ENCODE assay signal across 11 mouse cellular contexts in the genomic region with DNA sequence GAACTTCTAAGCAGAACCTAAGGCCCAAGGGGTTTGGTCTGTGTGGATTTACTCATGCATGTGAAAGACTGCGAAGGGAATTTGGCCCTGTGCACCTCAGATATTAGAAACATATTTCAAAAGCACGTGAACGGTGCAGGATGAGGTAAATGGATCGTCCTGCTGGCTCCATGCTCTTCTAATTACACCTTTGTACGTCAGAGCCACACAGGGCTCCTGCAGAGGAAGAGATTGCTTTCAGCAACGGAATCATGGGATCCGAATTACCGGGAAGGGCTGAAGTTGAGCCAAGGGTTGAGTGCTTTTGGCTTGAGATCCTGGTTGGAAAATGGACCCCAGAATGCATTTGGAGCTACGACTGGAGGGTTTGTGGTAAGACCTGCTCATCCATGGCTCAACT. TPM values are rescaled to one million over a fixed set of nuclear protein-coding genes. Genes with fewer than 3 reads are reported as not detected.
DNase-seq lines count a peak whose midpoint lies in the region; ATAC-seq lines count a peak whose summit lies in the region.
"Had no signal": no experiment of that assay in that cellular context is flagged by ENCODE, and none has a peak within 500 bp of the region (broad histone marks: within the 10 kb centered on the region; RNA-seq: fewer than 3 reads in every experiment).

No protein-coding gene starts in this region.

- 83% methylated on average over 9 of the region's 9 CpGs for WGBS in heart, embryonic 12.5 days
- 63% methylated on average over 9 of the region's 9 CpGs for WGBS in neural tube, embryonic 14.5 days
- 66% methylated on average over 9 of the region's 9 CpGs for WGBS in limb, embryonic 10.5 days

- no peak for ATAC-seq in heart, embryonic 12.5 days (ENCODE audit: insufficient number of reproducible peaks, low FRiP score)
- peak; percentile 42; the same call in 1 of the 2 replicates for ATAC-seq in neural tube, embryonic 14.5 days (ENCODE audit: low read depth)
- ATAC-seq: intestine, embryonic 15.5 days had no signal

- H3K27me3 ChIP-seq in heart, embryonic 12.5 days (replicated peaks), result no peaks in the 10 kb centered on the region
- H3K27me3 ChIP-seq in neural tube, embryonic 14.5 days (ENCODE audit: control insufficient read depth, insufficient read depth, low read length), result no peaks in the 10 kb centered on the region
- no peaks in the 10 kb centered on the region; the same call in 1 of the 2 replicates for H3K27me3 ChIP-seq in limb, embryonic 10.5 days (ENCODE audit: low read depth, poor library complexity, severe bottlenecking)
- H3K27me3 ChIP-seq: intestine, embryonic 15.5 days had no signal

- no peaks in the 10 kb centered on the region for H3K36me3 ChIP-seq in heart, embryonic 12.5 days
- no peaks in the 10 kb centered on the region for H3K36me3 ChIP-seq in neural tube, embryonic 14.5 days (ENCODE audit: control insufficient read depth, insufficient read depth, low read length)
- H3K36me3 ChIP-seq in limb, embryonic 10.5 days, result no peaks in the 10 kb centered on the region
- H3K36me3 ChIP-seq: intestine, embryonic 15.5 days had no signal

- no peak overlapping the region for H3K4me3 ChIP-seq in heart, embryonic 12.5 days
- no peak overlapping the region for H3K4me3 ChIP-seq in neural tube, embryonic 14.5 days (ENCODE audit: low read depth, low read length)
- H3K4me3 ChIP-seq in limb, embryonic 10.5 days, result no peak overlapping the region
- H3K4me3 ChIP-seq: intestine, embryonic 15.5 days had no signal

- H3K9me3 ChIP-seq in heart, embryonic 12.5 days (replicated peaks), result no peaks in the 10 kb centered on the region
- H3K9me3 ChIP-seq in neural tube, embryonic 14.5 days (ENCODE audit: control insufficient read depth, low read length), result no peaks in the 10 kb centered on the region
- no peaks in the 10 kb centered on the region for H3K9me3 ChIP-seq in limb, embryonic 10.5 days (replicated peaks)
- H3K9me3 ChIP-seq: intestine, embryonic 15.5 days had no signal

- no peak overlapping the region for H3K27ac ChIP-seq in heart, embryonic 12.5 days (ENCODE audit: poor library complexity, severe bottlenecking)
- H3K27ac ChIP-seq in neural tube, embryonic 14.5 days (ENCODE audit: low read depth, low read length), result no peak overlapping the region
- peak overlapping the region; percentile 25; the same call in 1 of the 2 replicates for H3K27ac ChIP-seq in limb, embryonic 10.5 days

- no peak overlapping the region for H3K9ac ChIP-seq in heart, embryonic 12.5 days
- no peak overlapping the region for H3K9ac ChIP-seq in neural tube, embryonic 14.5 days (replicated peaks; ENCODE audit: low read depth, low read length)
- H3K9ac ChIP-seq: intestine, embryonic 15.5 days had no signal

- DNase-seq in heart, postnatal 4 days, result peak; percentile 68
- DNase-seq in neural tube, embryonic 10.5 days (ENCODE audit: extremely low spot score, low spot score), result no peak
- DNase-seq in limb, embryonic 10.5 days (ENCODE audit: low spot score), result peak; percentile 32
- no peak for DNase-seq in spleen, postnatal 36 days (ENCODE audit: low spot score in 2 of 2)
- DNase-seq in frontal cortex, adult 2 months (ENCODE audit: extremely low spot score in 1 of 2, low spot score in 1 of 2), result no peak
- DNase-seq: adrenal gland, postnatal 25 days; cerebellum, adult 11 months had no signal

- no peak overlapping the region for H3K4me2 ChIP-seq in heart, embryonic 12.5 days
- H3K4me2 ChIP-seq in neural tube, embryonic 14.5 days (ENCODE audit: low read depth, low read length), result no peak overlapping the region
- H3K4me2 ChIP-seq: intestine, embryonic 15.5 days had no signal

- H3K4me1 ChIP-seq in heart, embryonic 12.5 days (replicated peaks), result peaks cover 32% of the 10 kb centered on the region
- H3K4me1 ChIP-seq in neural tube, embryonic 14.5 days (ENCODE audit: control insufficient read depth, insufficient read depth, low read length), result no peaks in the 10 kb centered on the region
- peaks cover 56% of the 10 kb centered on the region for H3K4me1 ChIP-seq in limb, embryonic 10.5 days

RNA-seq across cellular contexts. Expression of gene Kcne4, which starts 4.6 kb away (rescaled TPM):
- 1 to 10 TPM; 4.3 to 4.9 TPM for total RNA-seq in heart, postnatal 4 days (2021)
- polyA plus RNA-seq in heart, embryonic 12.5 days (2016; fragmentation: Nextera tagmentation; extraction: Ambion mirVana), result 1.4 and 1.5 TPM in 2 replicates
- 1.1 and 2.8 TPM in 2 replicates for polyA plus RNA-seq in neural tube, embryonic 14.5 days (2014; fragmentation: Nextera tagmentation; extraction: Ambion mirVana)
- polyA plus RNA-seq in limb, embryonic 10.5 days (2016; fragmentation: Nextera tagmentation; extraction: Ambion mirVana), result 0.16 and 0.90 TPM in 2 replicates
- polyA plus RNA-seq in frontal cortex, adult 2 months (2012; rRNA removed), result 1.0 and 1.1 TPM in 2 replicates
- total RNA-seq: megakaryocyte-erythroid progenitor cell, adult 5-6 weeks had no signal

Comparison
In these comparisons a context has a peak if more than half of its experiments do, and no peak if none do; other contexts are left out.
1. DNase-seq: peak in heart, postnatal 4 days (single experiment) and limb, embryonic 10.5 days (single experiment); none in neural tube, embryonic 10.5 days (single experiment), spleen, postnatal 36 days (0 of 2) and frontal cortex, adult 2 months (0 of 2).